Mouse (Mus musculus) thymus, adult 2 months (tissue): ENCODE measurements around the gene Rnf157.

ENCODE experiments used
- CTCF ChIP-seq: fragments of 200-500 bp; IDR thresholded peaks from 2 replicates; pipeline ENCODE4 v1.5.1; 2012; ENCODE audit warnings: mild to moderate bottlenecking, control low read depth, low read length, moderate library complexity, borderline replicate concordance; ENCODE audit not compliant: control insufficient read depth, poor library complexity, insufficient read depth; ENCODE audit errors: extremely low read depth
- POLR2A ChIP-seq: fragments of 200-500 bp; IDR thresholded peaks from 2 replicates; pipeline ENCODE4 v1.6.1; 2012; ENCODE audit warnings: mild to moderate bottlenecking, low read length, control low read depth, moderate library complexity; ENCODE audit not compliant: control insufficient read depth, poor library complexity, insufficient read depth; ENCODE audit errors: extremely low read depth

DNA sequence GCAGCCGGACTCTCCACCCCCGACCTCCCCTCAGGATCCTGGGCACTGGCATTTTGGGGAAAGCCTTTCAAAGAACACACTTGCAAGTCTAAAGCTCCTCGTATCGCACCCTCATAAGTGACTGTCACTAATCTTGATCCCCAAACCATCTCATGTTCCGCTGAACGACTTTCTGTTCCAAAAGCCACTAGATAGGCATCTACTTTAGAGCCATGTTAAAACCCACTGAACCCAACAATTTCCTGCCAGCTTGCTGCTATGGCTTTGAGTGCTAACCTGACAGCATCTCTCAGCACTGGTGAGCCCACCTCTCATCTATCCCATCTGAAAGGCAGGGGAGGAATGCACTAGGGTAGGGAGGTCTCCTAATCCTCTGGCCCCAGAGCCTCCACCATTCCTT, 75.3 kb downstream of the Rnf157 start:
- TF ChIP-seq CTCF (no peak), POLR2A (no peak)
